Mouse (Mus musculus) testis, adult 2 months (tissue): Measurements from ENCODE around the gene Umodl1.

Experiments used
- CTCF ChIP-seq: fragments of 200-500 bp; IDR thresholded peaks from 2 replicates; pipeline ENCODE4 v1.5.1; 2012; ENCODE audit warnings: low read depth, mild to moderate bottlenecking, inconsistent platforms, low read length, moderate library complexity; ENCODE audit not compliant: control insufficient read depth, insufficient read depth, insufficient replicate concordance
- POLR2A ChIP-seq: fragments of 200-500 bp; IDR thresholded peaks from 2 replicates; pipeline ENCODE4 v1.6.1; 2012; ENCODE audit warnings: low read depth, mild to moderate bottlenecking, inconsistent platforms, low read length, moderate library complexity; ENCODE audit not compliant: control insufficient read depth

- TF ChIP-seq CTCF (no peak), POLR2A (no peak)
Measured at GRCm38 (mm10) chr17:31042751-31043150, 88.3 kb downstream of the Umodl1 start.
